8 mouse cellular contexts compared by ENCODE assay signal in genomic region chr2:80315242-80316161, GRCm38 (mm10). TPM values are rescaled to one million over a fixed set of nuclear protein-coding genes. Genes with fewer than 3 reads are reported as not detected.
DNase-seq lines count a peak whose midpoint lies in the region; ATAC-seq lines count a peak whose summit lies in the region.

Dnajc10 (plus strand) TSS chr2:80315466.

- DNase-seq in c-Kit-negative CD71-positive TER-119-positive erythroid progenitor cells, embryonic 14.5 days (ENCODE audit: low read depth, low spot score): peak; percentile 78
- DNase-seq in fibroblast of lung, adult 2 months (ENCODE audit: low read depth): peak; percentile 63
- DNase-seq in kidney, postnatal 14 days: peak; percentile 93
- DNase-seq in liver, embryonic 13.5 days: peak; percentile 80
- peak; percentile 90 for DNase-seq in neural tube, embryonic 10.5 days (ENCODE audit: extremely low spot score, low spot score)

- peak within 1 kb of the TSS; percentile 77 for H3K4me2 ChIP-seq in heart, embryonic 14.5 days (ENCODE audit: low read length)
- peak within 1 kb of the TSS; percentile 88 for H3K4me2 ChIP-seq in liver, embryonic 13.5 days
- peak within 1 kb of the TSS; percentile 77 for H3K4me2 ChIP-seq in stomach, embryonic 16.5 days (ENCODE audit: low read depth, low read length)

- peak within 1 kb of the TSS; percentile 91 for H3K9ac ChIP-seq in heart, embryonic 14.5 days (ENCODE audit: low read length)
- H3K9ac ChIP-seq in liver, embryonic 13.5 days: peak within 1 kb of the TSS; percentile 90
- peak within 1 kb of the TSS; percentile 97 for H3K9ac ChIP-seq in stomach, embryonic 16.5 days (ENCODE audit: low read length)

- peak; percentile 91 for ATAC-seq in CD4-positive, CD25-positive, alpha-beta regulatory T cell, adult 4 months
- ATAC-seq in heart, embryonic 14.5 days (ENCODE audit: insufficient number of reproducible peaks, insufficient read depth, low FRiP score, low read depth): peak; percentile 88
- peak; percentile 98 for ATAC-seq in liver, embryonic 13.5 days (ENCODE audit: low read depth)
- peak; percentile 92 for ATAC-seq in stomach, embryonic 16.5 days (ENCODE audit: insufficient read depth, low FRiP score)

- peak within 1 kb of the TSS; percentile 61 to 90 for H3K27ac ChIP-seq in heart, embryonic 14.5 days (replicated peaks in 1 of 2; ENCODE audit: control insufficient read depth in 1 of 2, insufficient read depth in 1 of 2, low read depth in 2 of 2, low read length in 2 of 2)
- peak within 1 kb of the TSS; percentile 94 for H3K27ac ChIP-seq in liver, embryonic 13.5 days
- peak within 1 kb of the TSS; percentile 96 for H3K27ac ChIP-seq in stomach, embryonic 16.5 days (ENCODE audit: low read length)

- H3K9me3 ChIP-seq in heart, embryonic 14.5 days (ENCODE audit: control insufficient read depth, low read length): no peaks in the 10 kb centered on the region
- H3K9me3 ChIP-seq in liver, embryonic 13.5 days (replicated peaks): no peaks in the 10 kb centered on the region
- H3K9me3 ChIP-seq in stomach, embryonic 16.5 days (replicated peaks; ENCODE audit: control insufficient read depth, low read length): no peaks in the 10 kb centered on the region

- WGBS in heart, embryonic 14.5 days: under 1% methylated on average over 72 of the region's 72 CpGs
- under 1% methylated on average over 72 of the region's 72 CpGs for WGBS in liver, embryonic 13.5 days (ENCODE audit: insufficient replicate concordance)
- under 1% methylated on average over 66 of the region's 72 CpGs for WGBS in stomach, embryonic 16.5 days

- peaks cover 0 to 22% of the 10 kb centered on the region in 2 experiments; a peak in 3 of 4 replicates for H3K4me1 ChIP-seq in heart, embryonic 14.5 days (ENCODE audit: control insufficient read depth in 2 of 2, insufficient read depth in 2 of 2, low read length in 2 of 2)
- H3K4me1 ChIP-seq in liver, embryonic 13.5 days (replicated peaks): peaks cover 18% of the 10 kb centered on the region
- H3K4me1 ChIP-seq in stomach, embryonic 16.5 days (ENCODE audit: control insufficient read depth, insufficient read depth, low read length): peaks cover 14% of the 10 kb centered on the region

- H3K36me3 ChIP-seq in heart, embryonic 14.5 days (ENCODE audit: control insufficient read depth, insufficient read depth, low read length): peaks cover 26% of the 10 kb centered on the region
- peaks cover 5% of the 10 kb centered on the region; the same call in 1 of the 2 replicates for H3K36me3 ChIP-seq in liver, embryonic 13.5 days
- H3K36me3 ChIP-seq in stomach, embryonic 16.5 days (ENCODE audit: control insufficient read depth, insufficient read depth, low read length): no peaks in the 10 kb centered on the region

- H3K27me3 ChIP-seq in heart, embryonic 14.5 days (ENCODE audit: control insufficient read depth, insufficient read depth, low read length): no peaks in the 10 kb centered on the region
- H3K27me3 ChIP-seq in liver, embryonic 13.5 days: no peaks in the 10 kb centered on the region
- H3K27me3 ChIP-seq in stomach, embryonic 16.5 days (ENCODE audit: control insufficient read depth, insufficient read depth, low read length): no peaks in the 10 kb centered on the region

- peak within 1 kb of the TSS; percentile 82 to 83 for H3K4me3 ChIP-seq in heart, embryonic 14.5 days (ENCODE audit: control insufficient read depth in 1 of 2, insufficient read depth in 1 of 2, low read depth in 1 of 2, low read length in 2 of 2)
- peak within 1 kb of the TSS; percentile 92 for H3K4me3 ChIP-seq in liver, embryonic 13.5 days (replicated peaks)
- peak within 1 kb of the TSS; percentile 88 for H3K4me3 ChIP-seq in stomach, embryonic 16.5 days (replicated peaks; ENCODE audit: low read length)

RNA-seq across cellular contexts. Expression of gene Dnajc10, which starts in this region (rescaled TPM):
- polyA plus RNA-seq in CD4-positive, CD25-positive, alpha-beta regulatory T cell, adult 4 months (2017; shearing (Covaris generic)): 10 to 100 TPM; 41.4 to 48.8 TPM
- polyA plus RNA-seq in heart, embryonic 14.5 days (2014; fragmentation: Nextera tagmentation; extraction: Ambion mirVana): 56.9 and 57.4 TPM in 2 replicates
- 19.3 and 25.4 TPM in 2 replicates for polyA plus RNA-seq in liver, embryonic 13.5 days (2015; fragmentation: Nextera tagmentation; extraction: Ambion mirVana)
- polyA plus RNA-seq in stomach, embryonic 16.5 days (2015; fragmentation: Nextera tagmentation; extraction: Ambion mirVana): 82.4 and 88.0 TPM in 2 replicates

Comparison
In these comparisons a context has a peak if more than half of its experiments do, and no peak if none do; other contexts are left out.
1. Peak in every context shown above with its lines: DNase-seq, ATAC-seq, H3K4me3 ChIP-seq and H3K27ac ChIP-seq.